Mouse (Mus musculus) limb, embryonic 12.5 days (tissue): Measurements from ENCODE around the gene Dennd6b. TPM values are rescaled to one million over a fixed set of nuclear protein-coding genes. Genes with fewer than 3 reads are reported as not detected.

ENCODE experiments used
- ATAC-seq: fragments of 200-750 bp; cut with Nextera tagmentation; 2 replicates; pipeline ENCODE4 v1.8.0; 2017; ENCODE audit warnings: low read depth, moderate TSS enrichment; ENCODE audit not compliant: insufficient number of reproducible peaks, insufficient read depth, low FRiP score, low TSS enrichment
- H3K27ac ChIP-seq: fragments of 300-500 bp; sonication (generic); 2 replicates; pipeline ENCODE4 v1.5.1; 2016; ENCODE audit warnings: mild to moderate bottlenecking, moderate library complexity
- H3K27me3 ChIP-seq: fragments of 300-500 bp; sonication (generic); 2 replicates; pipeline ENCODE4 v1.6.1; 2016; ENCODE audit warnings: mild to moderate bottlenecking, moderate library complexity
- H3K36me3 ChIP-seq: fragments of 300-500 bp; sonication (generic); 2 replicates; pipeline ENCODE4 v1.6.1; 2016; ENCODE audit warnings: mild to moderate bottlenecking, moderate library complexity
- H3K4me1 ChIP-seq: fragments of 300-500 bp; sonication (generic); replicated peaks from 2 replicates; pipeline ENCODE4 v1.6.1; 2016
- H3K4me2 ChIP-seq: fragments of 300-500 bp; sonication (generic); 2 replicates; pipeline ENCODE4 v1.6.1; 2016; ENCODE audit warnings: mild to moderate bottlenecking, moderate library complexity
- H3K4me3 ChIP-seq: fragments of 300-500 bp; sonication (generic); replicated peaks from 2 replicates; pipeline ENCODE4 v1.5.1; 2016; ENCODE audit warnings: mild to moderate bottlenecking
- H3K9ac ChIP-seq: fragments of 300-500 bp; sonication (generic); replicated peaks from 2 replicates; pipeline ENCODE4 v1.6.1; 2016; ENCODE audit warnings: mild to moderate bottlenecking, moderate library complexity
- H3K9me3 ChIP-seq: fragments of 300-500 bp; sonication (generic); 2 replicates; pipeline ENCODE4 v1.6.1; 2016; ENCODE audit warnings: mild to moderate bottlenecking, moderate library complexity
- WGBS: fragments of 180-500 bp; shearing (Covaris S2); methylation state at CpG from one replicate; pipeline ENCODE4 v1.1.7; 2016; 5-methylcytosine and 5-hydroxymethylcytosine counted together
- polyA plus RNA-seq: library from polyadenylated mRNA; unstranded; fragments of >200 nt; fragmentation: Nextera tagmentation; extraction: Ambion mirVana; gene quantifications from 2 replicates; pipeline ENCODE4 v1.2.1, GENCODE M21; 2016

The Dennd6b gene
- polyA plus RNA-seq, result 30.1 and 31.2 TPM in 2 replicates

- H3K36me3 ChIP-seq, result no peaks in the 10 kb centered on the region; the same call in 1 of the 2 replicates
- peak within 1 kb of the TSS; percentile 99 for H3K27ac ChIP-seq
- H3K4me3 ChIP-seq, result peak within 1 kb of the TSS; percentile 85
- H3K4me2 ChIP-seq, result peak within 1 kb of the TSS; percentile 72
- under 1% methylated on average over 38 of the region's 38 CpGs for WGBS
- peak; percentile 98 for ATAC-seq
- H3K9me3 ChIP-seq, result no peaks in the 10 kb centered on the region
- peaks cover 14% of the 10 kb centered on the region for H3K4me1 ChIP-seq
- no peaks in the 10 kb centered on the region for H3K27me3 ChIP-seq
- H3K9ac ChIP-seq, result peak within 1 kb of the TSS; percentile 94
Observed at GRCm38 (mm10) chr15:89196313-89196706, at the start of gene Dennd6b. Dennd6b (minus strand) TSS chr15:89196496.

- WGBS, result 62% methylated on average over 2 of the region's 2 CpGs
- peaks cover 36% of the 10 kb centered on the region for H3K36me3 ChIP-seq
Observed at GRCm38 (mm10) chr15:89241025-89241424, 44.7 kb upstream of the Dennd6b start.

DNA sequence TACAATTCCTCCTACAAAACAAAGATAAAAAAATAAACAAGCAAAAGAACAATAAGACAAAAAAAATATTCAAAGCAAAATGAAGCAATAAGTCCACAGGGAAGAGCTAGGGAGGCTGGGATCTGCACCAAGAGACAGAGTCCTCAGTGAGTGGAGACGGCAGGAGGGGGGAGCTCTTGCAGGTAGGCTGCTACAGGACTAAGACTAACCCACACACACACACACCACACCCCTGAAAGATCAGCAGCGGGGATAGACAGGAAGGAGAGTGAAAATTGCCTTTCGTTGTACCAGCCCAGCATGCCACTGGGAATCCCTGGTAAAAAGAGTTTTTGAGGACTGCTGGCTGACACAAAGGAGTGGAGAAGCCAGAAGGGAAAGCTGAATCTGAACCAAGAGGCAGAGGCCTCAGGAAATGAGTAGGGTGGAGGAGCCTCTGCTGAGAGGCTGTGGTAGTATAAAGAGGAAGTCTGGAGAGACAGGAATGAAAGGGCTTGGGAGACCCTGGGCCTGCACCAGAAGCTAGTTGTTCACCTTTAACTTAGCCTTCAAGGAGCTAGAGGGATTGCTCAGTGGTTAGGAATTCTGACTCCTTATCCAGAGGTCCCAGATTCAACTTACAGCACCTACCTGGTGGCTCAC lies 43.6 kb upstream of the Dennd6b start:
- no peak overlapping the region for H3K9ac ChIP-seq
- no peak overlapping the region for H3K4me2 ChIP-seq
- H3K27ac ChIP-seq, result no peak overlapping the region
- WGBS, result 57% methylated on average over 3 of the region's 3 CpGs
- no peaks in the 10 kb centered on the region for H3K27me3 ChIP-seq
- H3K36me3 ChIP-seq, result peaks cover 33% of the 10 kb centered on the region
- no peak for ATAC-seq
- H3K4me1 ChIP-seq, result no peaks in the 10 kb centered on the region
- no peak overlapping the region for H3K4me3 ChIP-seq
- no peaks in the 10 kb centered on the region for H3K9me3 ChIP-seq

More at GRCm38 (mm10) chr15:89241025-89241424, 44.7 kb upstream of the Dennd6b start:
- no peaks in the 10 kb centered on the region for H3K4me1 ChIP-seq
- no peak overlapping the region for H3K27ac ChIP-seq
- no peak overlapping the region for H3K4me3 ChIP-seq
- no peak overlapping the region for H3K9ac ChIP-seq
- H3K4me2 ChIP-seq, result no peak overlapping the region
- no peaks in the 10 kb centered on the region for H3K9me3 ChIP-seq
- ATAC-seq, result no peak
- no peaks in the 10 kb centered on the region for H3K27me3 ChIP-seq

- Histone ChIP-seq H3K4me3 (no peak overlapping the region), H3K27ac (no peak overlapping the region), H3K9ac (no peak overlapping the region), H3K9me3 (no peaks in the 10 kb centered on the region), H3K4me1 (no peaks in the 10 kb centered on the region), H3K36me3 (peaks cover 11% of the 10 kb centered on the region; the same call in 1 of the 2 replicates), H3K27me3 (no peaks in the 10 kb centered on the region), H3K4me2 (no peak overlapping the region)
- WGBS, result 87% methylated on average over 4 of the region's 4 CpGs
- no peak for ATAC-seq
Observed at GRCm38 (mm10) chr15:89234052-89234451, 37.8 kb upstream of the Dennd6b start.

DNA sequence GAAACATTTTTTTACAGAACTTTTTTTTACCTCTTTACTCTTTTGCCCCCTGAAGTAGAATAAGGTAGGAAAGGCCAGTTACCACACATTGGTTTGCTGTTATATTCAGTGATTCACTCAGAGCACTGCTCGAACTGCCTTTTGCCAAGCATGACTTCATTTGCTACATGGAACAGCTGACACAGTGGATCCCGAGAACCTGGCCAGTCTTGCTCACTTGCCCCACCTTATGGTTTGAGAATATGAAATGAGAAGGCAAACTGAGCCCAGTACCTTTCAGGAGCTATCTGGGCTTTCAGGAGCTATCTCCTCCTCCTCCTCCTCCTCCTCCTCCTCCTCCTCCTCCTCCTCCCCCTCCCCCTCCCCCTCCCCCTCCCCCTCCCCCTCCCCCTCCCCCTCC lies 37.3 kb upstream of the Dennd6b start:
- Histone ChIP-seq H3K9ac (no peak overlapping the region), H3K36me3 (peaks cover 11% of the 10 kb centered on the region; the same call in 1 of the 2 replicates), H3K27me3 (no peaks in the 10 kb centered on the region), H3K4me2 (no peak overlapping the region), H3K4me3 (no peak overlapping the region), H3K27ac (no peak overlapping the region), H3K9me3 (no peaks in the 10 kb centered on the region), H3K4me1 (no peaks in the 10 kb centered on the region)
- WGBS, result 66% methylated on average over 2 of the region's 2 CpGs
- no peak for ATAC-seq

GRCm38 (mm10) chr15:89215611-89216233 lies 19.4 kb upstream of the Dennd6b start:
- H3K4me3 ChIP-seq, result no peak overlapping the region
- H3K9ac ChIP-seq, result no peak overlapping the region
- no peaks in the 10 kb centered on the region for H3K27me3 ChIP-seq
- no peak overlapping the region for H3K4me2 ChIP-seq
- ATAC-seq, result no peak
- WGBS, result 88% methylated on average over 2 of the region's 2 CpGs
- no peak overlapping the region for H3K27ac ChIP-seq
- H3K36me3 ChIP-seq, result peaks cover 17% of the 10 kb centered on the region
- peaks cover 5% of the 10 kb centered on the region; the same call in 1 of the 2 replicates for H3K9me3 ChIP-seq
- H3K4me1 ChIP-seq, result peaks cover 18% of the 10 kb centered on the region

GRCm38 (mm10) chr15:89214953-89215352 lies 18.7 kb upstream of the Dennd6b start:
- H3K36me3 ChIP-seq, result peaks cover 17% of the 10 kb centered on the region
- ATAC-seq, result no peak
- no peak overlapping the region for H3K27ac ChIP-seq
- H3K27me3 ChIP-seq, result no peaks in the 10 kb centered on the region
- H3K9ac ChIP-seq, result no peak overlapping the region
- H3K9me3 ChIP-seq, result peaks cover 5% of the 10 kb centered on the region; the same call in 1 of the 2 replicates
- no peak overlapping the region for H3K4me3 ChIP-seq
- no peak overlapping the region for H3K4me2 ChIP-seq
- WGBS, result 96% methylated on average over 3 of the region's 3 CpGs
- H3K4me1 ChIP-seq, result peaks cover 21% of the 10 kb centered on the region

GRCm38 (mm10) chr15:89213517-89213916 lies 17.2 kb upstream of the Dennd6b start:
- 90% methylated on average over 3 of the region's 3 CpGs for WGBS
- no peak overlapping the region for H3K4me3 ChIP-seq
- no peak overlapping the region for H3K4me2 ChIP-seq
- H3K27me3 ChIP-seq, result no peaks in the 10 kb centered on the region
- H3K27ac ChIP-seq, result no peak overlapping the region
- ATAC-seq, result no peak
- H3K36me3 ChIP-seq, result peaks cover 17% of the 10 kb centered on the region
- no peak overlapping the region for H3K9ac ChIP-seq
- H3K9me3 ChIP-seq, result peaks cover 5% of the 10 kb centered on the region; the same call in 1 of the 2 replicates
- peaks cover 24% of the 10 kb centered on the region for H3K4me1 ChIP-seq

GRCm38 (mm10) chr15:89212495-89212894 lies 16.2 kb upstream of the Dennd6b start:
- Histone ChIP-seq H3K36me3 (peaks cover 17% of the 10 kb centered on the region), H3K9ac (peak overlapping the region; percentile 94), H3K4me2 (peak overlapping the region; percentile 88), H3K4me1 (peaks cover 24% of the 10 kb centered on the region), H3K9me3 (peaks cover 5% of the 10 kb centered on the region; the same call in 1 of the 2 replicates), H3K27ac (no peak overlapping the region), H3K27me3 (no peaks in the 10 kb centered on the region), H3K4me3 (peak overlapping the region; percentile 92)
- ATAC-seq, result no peak
- WGBS, result 52% methylated on average over 6 of the region's 6 CpGs

DNA sequence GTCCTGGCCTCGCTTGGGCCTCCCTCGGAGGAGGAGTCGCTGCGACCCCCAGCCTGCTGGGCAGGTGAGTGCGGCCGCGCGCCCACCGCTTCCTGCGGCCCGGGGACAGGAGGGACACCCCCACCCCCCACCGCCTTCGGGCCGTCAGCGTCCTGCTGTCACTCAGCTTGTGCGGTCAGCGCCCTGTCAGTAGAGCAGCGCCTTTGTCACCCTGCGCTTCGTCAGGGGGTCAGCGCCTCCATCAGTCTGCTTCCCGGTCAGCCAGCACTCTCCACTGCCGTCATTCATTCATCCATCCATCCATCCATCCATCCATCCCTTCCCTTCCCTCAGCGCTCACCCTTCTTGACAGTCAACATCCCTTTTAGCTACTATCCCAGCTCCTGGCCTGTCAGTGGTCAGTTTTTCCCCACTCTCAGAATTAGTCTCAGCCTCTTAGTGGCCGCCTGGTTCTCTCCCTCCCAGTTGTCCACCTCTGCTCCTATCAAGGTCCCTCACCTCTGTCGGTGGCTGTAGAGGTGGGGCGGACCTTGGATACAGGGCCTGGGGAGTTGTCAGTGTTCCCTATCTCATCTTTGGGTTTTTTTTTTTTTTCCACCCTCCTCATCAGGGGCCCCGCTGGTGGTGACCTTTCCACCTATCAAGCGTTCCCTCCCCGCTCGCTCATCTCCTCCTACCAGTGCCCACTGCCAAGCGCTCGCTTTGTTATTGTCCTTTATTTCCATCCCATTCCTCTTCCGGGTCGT lies 15.6 kb upstream of the Dennd6b start:
- Histone ChIP-seq H3K4me1 (peaks cover 24% of the 10 kb centered on the region), H3K4me3 (peak overlapping the region; percentile 92), H3K4me2 (peak overlapping the region; percentile 88), H3K9me3 (peaks cover 5% of the 10 kb centered on the region; the same call in 1 of the 2 replicates), H3K27me3 (no peaks in the 10 kb centered on the region), H3K36me3 (peaks cover 16% of the 10 kb centered on the region), H3K27ac (peak overlapping the region; percentile 82; the same call in 1 of the 2 replicates), H3K9ac (peak overlapping the region; percentile 94)
- peak; percentile 50 for ATAC-seq
- WGBS, result 4% methylated on average over 33 of the region's 35 CpGs
